Mouse (Mus musculus) ES-E14 (cell line): Measurements from ENCODE around the gene Arfip1.

Experiments
- CHD2 ChIP-seq: IDR thresholded peaks from 2 replicates; pipeline ENCODE4 v1.6.1; 2014; ENCODE audit warnings: mild to moderate bottlenecking, low read depth, low read length, inconsistent platforms
- HCFC1 ChIP-seq: IDR thresholded peaks from 2 replicates; pipeline ENCODE4 v1.6.1; 2012; ENCODE audit warnings: low read length, inconsistent platforms, borderline replicate concordance; ENCODE audit not compliant: insufficient read depth
- MAFK ChIP-seq: IDR thresholded peaks from 2 replicates; pipeline ENCODE4 v1.6.1; 2014; ENCODE audit warnings: mild to moderate bottlenecking, low read depth, low read length, inconsistent platforms; ENCODE audit not compliant: insufficient read depth
- ZC3H11A ChIP-seq: IDR thresholded peaks from 2 replicates; pipeline ENCODE4 v1.6.1; 2012; ENCODE audit warnings: low read depth, mild to moderate bottlenecking, inconsistent platforms, low read length, borderline replicate concordance

GRCm38 (mm10) chr3:84631586-84631985 is 49.2 kb upstream of the Arfip1 start:
- no peak for TF ChIP-seq ZC3H11A
- TF ChIP-seq CHD2: no peak
- TF ChIP-seq HCFC1: no peak
- no peak for TF ChIP-seq MAFK
